Mouse (Mus musculus) c-Kit-positive CD71-negative TER-119-negative erythroid progenitor cells, embryonic 14.5 days (primary cell): ENCODE data around the gene Tarm1.

Experiments used
- DNase-seq: peaks from one replicate; pipeline ENCODE4 v3.0.0-alpha.2; 2013; ENCODE audit warnings: low read depth

Gene Tarm1

GRCm38 (mm10) chr7:3502439-3502838, at the start of gene Tarm1:
Tarm1 (minus strand) TSS chr7:3502624.
- DNase-seq: no peak

- no peak for DNase-seq
These were observed 3.5 kb upstream of the Tarm1 start for GRCm38 (mm10) chr7:3505913-3506312.

- no peak for DNase-seq
These were observed 2.0 kb downstream of the Tarm1 start for GRCm38 (mm10) chr7:3500406-3500805.

- DNase-seq: no peak
These were observed 20.3 kb downstream of the Tarm1 start for GRCm38 (mm10) chr7:3481948-3482608.

GRCm38 (mm10) chr7:3476728-3477127, 25.7 kb downstream of the Tarm1 start:
- DNase-seq: no peak

- DNase-seq: no peak
These were observed 27.9 kb downstream of the Tarm1 start for GRCm38 (mm10) chr7:3474291-3475080.

GRCm38 (mm10) chr7:3472774-3473173, 29.6 kb downstream of the Tarm1 start:
- no peak for DNase-seq

- no peak for DNase-seq
These were observed 33.8 kb downstream of the Tarm1 start for GRCm38 (mm10) chr7:3468614-3469013.

- no peak for DNase-seq
These were observed 39.1 kb downstream of the Tarm1 start for GRCm38 (mm10) chr7:3463306-3463705.

- DNase-seq: no peak
These were observed 42.2 kb downstream of the Tarm1 start for GRCm38 (mm10) chr7:3460261-3460660.

GRCm38 (mm10) chr7:3457841-3458217, 44.6 kb downstream of the Tarm1 start:
- DNase-seq: no peak

- DNase-seq: no peak
These were observed 45.1 kb downstream of the Tarm1 start for GRCm38 (mm10) chr7:3457111-3457840.

GRCm38 (mm10) chr7:3453486-3454183, 48.8 kb downstream of the Tarm1 start:
- no peak for DNase-seq

- no peak for DNase-seq
These were observed 49.5 kb downstream of the Tarm1 start for GRCm38 (mm10) chr7:3452821-3453485.

- no peak for DNase-seq
These were observed 51.3 kb downstream of the Tarm1 start for GRCm38 (mm10) chr7:3451161-3451560.

- no peak for DNase-seq
These were observed 51.8 kb downstream of the Tarm1 start for GRCm38 (mm10) chr7:3450671-3451070.

- peak; percentile 47 for DNase-seq
These were observed 53.5 kb downstream of the Tarm1 start for GRCm38 (mm10) chr7:3448737-3449454.

- DNase-seq: no peak
These were observed 55.4 kb downstream of the Tarm1 start for GRCm38 (mm10) chr7:3447026-3447425.

GRCm38 (mm10) chr7:3446584-3446983, 55.8 kb downstream of the Tarm1 start:
- DNase-seq: no peak

- DNase-seq: no peak
These were observed 57.7 kb downstream of the Tarm1 start for GRCm38 (mm10) chr7:3444678-3445077.

GRCm38 (mm10) chr7:3442476-3443062, 59.9 kb downstream of the Tarm1 start:
- DNase-seq: peak; percentile 29
